In the genomic region with DNA sequence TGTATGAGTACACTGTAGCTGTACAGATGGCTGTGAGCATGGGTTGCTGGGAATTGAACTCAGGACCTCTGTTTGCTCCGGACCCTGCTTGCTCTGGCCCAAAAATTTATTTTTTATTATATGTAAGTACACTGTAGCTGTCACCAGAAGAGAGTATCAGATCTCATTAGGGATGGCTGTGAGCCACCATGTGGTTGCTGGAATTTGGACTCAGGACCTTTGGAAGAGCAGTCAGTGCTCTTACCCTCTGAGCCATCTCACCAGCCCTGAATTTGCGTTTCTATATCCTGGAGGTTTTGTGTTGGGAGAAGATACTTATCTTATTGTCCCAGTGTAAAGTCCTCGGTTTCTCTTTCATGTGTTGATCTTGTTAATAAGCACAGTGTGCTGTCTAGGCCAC, we compare ENCODE assay signal across 24 mouse cellular contexts. TPM values are rescaled to one million over a fixed set of nuclear protein-coding genes. Genes with fewer than 3 reads are reported as not detected.
DNase-seq lines count a peak whose midpoint lies in the region; ATAC-seq lines count a peak whose summit lies in the region.
"Had no signal": no experiment of that assay in that cellular context is flagged by ENCODE, and none has a peak within 500 bp of the region (broad histone marks: within the 10 kb centered on the region; RNA-seq: fewer than 3 reads in every experiment).

No protein-coding gene starts in this region.

- no peaks in the 10 kb centered on the region for H3K9me3 ChIP-seq in intestine, embryonic 16.5 days (ENCODE audit: control insufficient read depth, low read length)
- no peaks in the 10 kb centered on the region for H3K9me3 ChIP-seq in intestine, embryonic 15.5 days
- no peaks in the 10 kb centered on the region for H3K9me3 ChIP-seq in kidney, embryonic 15.5 days (replicated peaks)
- no peaks in the 10 kb centered on the region for H3K9me3 ChIP-seq in liver, embryonic 13.5 days (replicated peaks)
- no peaks in the 10 kb centered on the region for H3K9me3 ChIP-seq in midbrain, embryonic 16.5 days (replicated peaks; ENCODE audit: control insufficient read depth, low read length, poor library complexity, severe bottlenecking)
- H3K9me3 ChIP-seq: embryonic facial prominence, embryonic 15.5 days; forebrain, embryonic 10.5 days; G1E; heart, embryonic 13.5 days had no signal

- no peak overlapping the region for H3K4me2 ChIP-seq in intestine, embryonic 16.5 days (ENCODE audit: low read depth, low read length)
- H3K4me2 ChIP-seq in intestine, embryonic 15.5 days (replicated peaks) = no peak overlapping the region
- H3K4me2 ChIP-seq in kidney, embryonic 15.5 days = no peak overlapping the region
- H3K4me2 ChIP-seq in liver, embryonic 13.5 days = no peak overlapping the region
- H3K4me2 ChIP-seq in midbrain, embryonic 16.5 days (ENCODE audit: low read length) = no peak overlapping the region
- H3K4me2 ChIP-seq: embryonic facial prominence, embryonic 15.5 days; heart, embryonic 13.5 days had no signal

- 71% methylated on average over 3 of the region's 3 CpGs for WGBS in intestine, embryonic 16.5 days
- 67% methylated on average over 3 of the region's 3 CpGs for WGBS in intestine, embryonic 15.5 days
- WGBS in kidney, embryonic 15.5 days = 76% methylated on average over 3 of the region's 3 CpGs
- WGBS in liver, embryonic 13.5 days (ENCODE audit: insufficient replicate concordance) = 53% methylated on average over 3 of the region's 3 CpGs
- 78% methylated on average over 3 of the region's 3 CpGs for WGBS in midbrain, embryonic 16.5 days

- H3K36me3 ChIP-seq in intestine, embryonic 16.5 days (ENCODE audit: control insufficient read depth, insufficient read depth, low read length) = no peaks in the 10 kb centered on the region
- H3K36me3 ChIP-seq in intestine, embryonic 15.5 days = no peaks in the 10 kb centered on the region
- no peaks in the 10 kb centered on the region for H3K36me3 ChIP-seq in kidney, embryonic 15.5 days
- H3K36me3 ChIP-seq in liver, embryonic 13.5 days = no peaks in the 10 kb centered on the region
- no peaks in the 10 kb centered on the region for H3K36me3 ChIP-seq in midbrain, embryonic 16.5 days (ENCODE audit: control insufficient read depth, insufficient read depth, low read length)
- H3K36me3 ChIP-seq: embryonic facial prominence, embryonic 15.5 days; forebrain, embryonic 10.5 days; G1E; heart, embryonic 13.5 days had no signal

- H3K4me1 ChIP-seq in intestine, embryonic 16.5 days (ENCODE audit: control insufficient read depth, insufficient read depth, low read length) = peaks cover 3% of the 10 kb centered on the region; the same call in 1 of the 2 replicates
- H3K4me1 ChIP-seq in intestine, embryonic 15.5 days (replicated peaks) = no peaks in the 10 kb centered on the region
- peaks cover 14% of the 10 kb centered on the region for H3K4me1 ChIP-seq in kidney, embryonic 15.5 days
- peaks cover 25% of the 10 kb centered on the region for H3K4me1 ChIP-seq in liver, embryonic 13.5 days (replicated peaks)
- H3K4me1 ChIP-seq in midbrain, embryonic 16.5 days (ENCODE audit: control insufficient read depth, insufficient read depth, low read length) = no peaks in the 10 kb centered on the region
- H3K4me1 ChIP-seq: heart, embryonic 13.5 days had no signal

- no peak overlapping the region for H3K9ac ChIP-seq in intestine, embryonic 16.5 days (ENCODE audit: low read depth, low read length)
- H3K9ac ChIP-seq in intestine, embryonic 15.5 days = no peak overlapping the region
- H3K9ac ChIP-seq in kidney, embryonic 15.5 days = no peak overlapping the region
- H3K9ac ChIP-seq in liver, embryonic 13.5 days = no peak overlapping the region
- no peak overlapping the region for H3K9ac ChIP-seq in midbrain, embryonic 16.5 days (ENCODE audit: low read depth, low read length)
- H3K9ac ChIP-seq: embryonic facial prominence, embryonic 15.5 days; heart, embryonic 13.5 days had no signal

- DNase-seq in kidney, adult 9 months = peak; percentile 87
- no peak for DNase-seq in liver, embryonic 13.5 days
- no peak for DNase-seq in liver
- DNase-seq: adrenal gland, adult 8-10 months; adrenal gland, postnatal 36 days; B cell, adult 2 months; cerebellum, adult 11 months; cerebellum, adult 8-10 months; cerebellum, postnatal 14 days; embryo, embryonic 11 days; gastrocnemius, postnatal 36 days; heart, adult 11 months; heart, postnatal 36 days had no signal

- no peak overlapping the region for H3K27ac ChIP-seq in intestine, embryonic 16.5 days (ENCODE audit: low read length)
- H3K27ac ChIP-seq in intestine, embryonic 15.5 days = no peak overlapping the region
- no peak overlapping the region for H3K27ac ChIP-seq in kidney, embryonic 15.5 days
- 0 out of 2 replicates have a peak overlapping the region, but pooled peaks have one; percentile 29 for H3K27ac ChIP-seq in liver, embryonic 13.5 days
- no peak overlapping the region for H3K27ac ChIP-seq in midbrain, embryonic 16.5 days (ENCODE audit: low read length)
- H3K27ac ChIP-seq: embryonic facial prominence, embryonic 15.5 days; forebrain, embryonic 10.5 days; heart, embryonic 13.5 days had no signal

- H3K4me3 ChIP-seq in intestine, embryonic 16.5 days (ENCODE audit: low read length) = no peak overlapping the region
- no peak overlapping the region for H3K4me3 ChIP-seq in intestine, embryonic 15.5 days (replicated peaks)
- H3K4me3 ChIP-seq in kidney, embryonic 15.5 days (replicated peaks) = no peak overlapping the region
- H3K4me3 ChIP-seq in liver, embryonic 13.5 days (replicated peaks) = no peak overlapping the region
- H3K4me3 ChIP-seq in midbrain, embryonic 16.5 days (ENCODE audit: low read depth, low read length) = no peak overlapping the region
- H3K4me3 ChIP-seq: embryonic facial prominence, embryonic 15.5 days; erythroblast, embryonic 14.5 days; forebrain, embryonic 10.5 days; heart, embryonic 13.5 days had no signal

- peak; percentile 34 for ATAC-seq in intestine, embryonic 16.5 days
- no peak for ATAC-seq in intestine, embryonic 15.5 days
- ATAC-seq in kidney, embryonic 15.5 days (replicated peaks; ENCODE audit: low FRiP score) = no peak
- ATAC-seq in liver, embryonic 13.5 days (ENCODE audit: low read depth) = no peak
- no peak for ATAC-seq in midbrain, embryonic 16.5 days
- ATAC-seq: CD4-positive, CD25-positive, alpha-beta regulatory T cell, adult 4 months; forebrain, embryonic 14.5 days had no signal

- H3K27me3 ChIP-seq in intestine, embryonic 16.5 days (replicated peaks; ENCODE audit: control insufficient read depth, insufficient read depth, low read length) = no peaks in the 10 kb centered on the region
- no peaks in the 10 kb centered on the region for H3K27me3 ChIP-seq in intestine, embryonic 15.5 days (replicated peaks)
- H3K27me3 ChIP-seq in kidney, embryonic 15.5 days = no peaks in the 10 kb centered on the region
- no peaks in the 10 kb centered on the region for H3K27me3 ChIP-seq in liver, embryonic 13.5 days
- no peaks in the 10 kb centered on the region for H3K27me3 ChIP-seq in midbrain, embryonic 16.5 days (ENCODE audit: control insufficient read depth, insufficient read depth, low read depth, low read length)
- H3K27me3 ChIP-seq: embryonic facial prominence, embryonic 15.5 days; heart, embryonic 13.5 days had no signal

RNA-seq across cellular contexts. Expression of gene Tmbim6, which starts 5.9 kb away (rescaled TPM):
- polyA plus RNA-seq in intestine, embryonic 16.5 days (2015; fragmentation: Nextera tagmentation; extraction: Ambion mirVana) = 726 and 829 TPM in 2 replicates
- polyA plus RNA-seq in intestine, embryonic 15.5 days (2015; fragmentation: Nextera tagmentation; extraction: Ambion mirVana) = 530 and 607 TPM in 2 replicates
- 502 and 516 TPM in 2 replicates for polyA plus RNA-seq in kidney, embryonic 15.5 days (2015; fragmentation: Nextera tagmentation; extraction: Ambion mirVana)
- polyA plus RNA-seq in liver, embryonic 13.5 days (2015; fragmentation: Nextera tagmentation; extraction: Ambion mirVana) = 188 and 210 TPM in 2 replicates
- polyA plus RNA-seq in midbrain, embryonic 16.5 days (2015; fragmentation: Nextera tagmentation; extraction: Ambion mirVana) = 279 and 310 TPM in 2 replicates

RNA-seq across cellular contexts. Expression of gene Fmnl3, which starts 16.5 kb away (rescaled TPM):
- 10.6 and 10.8 TPM in 2 replicates for polyA plus RNA-seq in intestine, embryonic 16.5 days (2015; fragmentation: Nextera tagmentation; extraction: Ambion mirVana)
- 16.3 and 17.3 TPM in 2 replicates for polyA plus RNA-seq in intestine, embryonic 15.5 days (2015; fragmentation: Nextera tagmentation; extraction: Ambion mirVana)
- polyA plus RNA-seq in kidney, embryonic 15.5 days (2015; fragmentation: Nextera tagmentation; extraction: Ambion mirVana) = 31.7 and 32.4 TPM in 2 replicates
- polyA plus RNA-seq in liver, embryonic 13.5 days (2015; fragmentation: Nextera tagmentation; extraction: Ambion mirVana) = 3.4 and 3.7 TPM in 2 replicates
- polyA plus RNA-seq in midbrain, embryonic 16.5 days (2015; fragmentation: Nextera tagmentation; extraction: Ambion mirVana) = 7.9 and 8.0 TPM in 2 replicates
